Mouse (Mus musculus) MEL (cell line): ENCODE measurements around the gene Tmem88. TPM values are rescaled to one million over a fixed set of nuclear protein-coding genes. Genes with fewer than 3 reads are reported as not detected.

ENCODE experiments used
- DNase-seq: peaks from one replicate; pipeline ENCODE4 v3.0.0; 2011; ENCODE audit warnings: low read depth, low spot score
- H3K27ac ChIP-seq: 2 replicates; pipeline ENCODE4 v1.5.1; 2012; ENCODE audit warnings: low read depth, mild to moderate bottlenecking, control low read depth, low read length, moderate library complexity; ENCODE audit not compliant: control insufficient read depth
- H3K27me3 ChIP-seq, 2 experiments: fragments of 150-350 bp in 1 of 2; sonication (generic) in 1 of 2; 2 replicates each; pipeline ENCODE4 v1.6.1; 2012; ENCODE audit warnings: low read length in 2 of 2, mild to moderate bottlenecking in 2 of 2, improper control_type of control experiment in 1 of 2, moderate library complexity in 1 of 2; ENCODE audit not compliant: insufficient read depth in 2 of 2, control insufficient read depth in 1 of 2
- H3K36me3 ChIP-seq, 2 experiments: 2 replicates each; pipeline ENCODE4 v1.6.1; 2012 to 2014; ENCODE audit warnings: low read length in 2 of 2, improper control_type of control experiment in 1 of 2, inconsistent platforms in 1 of 2, mild to moderate bottlenecking in 1 of 2; ENCODE audit not compliant: insufficient read depth in 2 of 2, control insufficient read depth in 1 of 2
- H3K4me1 ChIP-seq, 2 experiments: fragments of 150-350 bp in 1 of 2; sonication (generic) in 1 of 2; 2 replicates each; pipeline ENCODE4 v1.6.1; 2012; ENCODE audit warnings: low read length in 2 of 2, improper control_type of control experiment in 1 of 2, mild to moderate bottlenecking in 1 of 2; ENCODE audit not compliant: insufficient read depth in 2 of 2, control insufficient read depth in 1 of 2
- H3K4me3 ChIP-seq, 2 experiments: fragments of 150-350 bp in 1 of 2; sonication (generic) in 1 of 2; 2 replicates each; pipeline ENCODE4 v1.5.1; 2012; ENCODE audit warnings: low read depth in 2 of 2, low read length in 2 of 2, mild to moderate bottlenecking in 2 of 2, moderate library complexity in 2 of 2, control low read depth in 1 of 2, improper control_type of control experiment in 1 of 2; ENCODE audit not compliant: control insufficient read depth in 1 of 2, insufficient read depth in 1 of 2
- H3K79me2 ChIP-seq: 2 replicates; pipeline ENCODE4 v1.6.1; 2012; ENCODE audit warnings: mild to moderate bottlenecking, low read length, moderate library complexity; ENCODE audit not compliant: control insufficient read depth, poor library complexity, insufficient read depth
- H3K9ac ChIP-seq: 2 replicates; pipeline ENCODE4 v1.6.1; 2012; ENCODE audit warnings: low read depth, mild to moderate bottlenecking, control low read depth, low read length, moderate library complexity; ENCODE audit not compliant: control insufficient read depth, poor library complexity, severe bottlenecking
- H3K9me3 ChIP-seq: fragments of 150-350 bp; sonication (generic); replicated peaks from 2 replicates; pipeline ENCODE4 v1.6.1; 2012; ENCODE audit warnings: mild to moderate bottlenecking, low read length, improper control_type of control experiment, moderate library complexity; ENCODE audit not compliant: insufficient read depth
- CHD1 ChIP-seq: IDR thresholded peaks from 2 replicates; pipeline ENCODE4 v1.6.1; 2012; ENCODE audit warnings: low read depth, mild to moderate bottlenecking, inconsistent platforms, low read length, improper control_type of control experiment
- CHD2 ChIP-seq: IDR thresholded peaks from 2 replicates; pipeline ENCODE4 v1.6.1; 2011; ENCODE audit warnings: low read length, improper control_type of control experiment
- CTCF ChIP-seq, 3 experiments: IDR thresholded peaks in 2 of 3; conservative IDR thresholded peaks in 1 of 3; 2 replicates each; pipeline ENCODE4 v1.5.1; 2011 to 2012; ENCODE audit warnings: low read length in 3 of 3, low read depth in 2 of 3, mild to moderate bottlenecking in 2 of 3, improper control_type of control experiment in 1 of 3, inconsistent platforms in 1 of 3, mixed read lengths in 1 of 3, moderate library complexity in 1 of 3; ENCODE audit not compliant: control insufficient read depth in 1 of 3, insufficient read depth in 1 of 3, poor library complexity in 1 of 3, severe bottlenecking in 1 of 3
- ELF1 ChIP-seq: IDR thresholded peaks from 2 replicates; pipeline ENCODE4 v1.6.1; 2014; ENCODE audit warnings: low read depth, mild to moderate bottlenecking, inconsistent platforms, low read length, improper control_type of control experiment, moderate library complexity
- ETS1 ChIP-seq: IDR thresholded peaks from 2 replicates; pipeline ENCODE4 v1.6.1; 2012; ENCODE audit warnings: low read depth, mild to moderate bottlenecking, inconsistent platforms, low read length, improper control_type of control experiment, moderate library complexity
- GABPA ChIP-seq: IDR thresholded peaks from 2 replicates; pipeline ENCODE4 v1.6.1; 2012; ENCODE audit warnings: low read depth, mild to moderate bottlenecking, inconsistent platforms, low read length, improper control_type of control experiment, moderate library complexity
- GATA1 ChIP-seq: IDR thresholded peaks from 2 replicates; pipeline ENCODE4 v1.6.1; 2011; ENCODE audit warnings: low read depth, low read length, improper control_type of control experiment
- KAT2A ChIP-seq: conservative IDR thresholded peaks from 2 replicates; pipeline ENCODE4 v1.6.1; 2012; ENCODE audit warnings: low read depth, low read length, improper control_type of control experiment, inconsistent platforms
- MAFK ChIP-seq: IDR thresholded peaks from 2 replicates; pipeline ENCODE4 v1.6.1; 2011; ENCODE audit warnings: low read depth, mild to moderate bottlenecking, low read length, improper control_type of control experiment, borderline replicate concordance
- MAX ChIP-seq: IDR thresholded peaks from 2 replicates; pipeline ENCODE4 v1.6.1; 2011; ENCODE audit warnings: low read length, improper control_type of control experiment
- MEF2A ChIP-seq: IDR thresholded peaks from 2 replicates; pipeline ENCODE4 v1.6.1; 2014; ENCODE audit warnings: low read depth, mild to moderate bottlenecking, inconsistent platforms, low read length, improper control_type of control experiment; ENCODE audit not compliant: poor library complexity, insufficient replicate concordance, severe bottlenecking; ENCODE audit errors: extremely low read depth
- MYC ChIP-seq: IDR thresholded peaks from 2 replicates; pipeline ENCODE4 v1.6.1; 2011; ENCODE audit warnings: low read depth, mild to moderate bottlenecking, low read length, improper control_type of control experiment, moderate library complexity
- NELFE ChIP-seq: IDR thresholded peaks from 2 replicates; pipeline ENCODE4 v1.6.1; 2011; ENCODE audit warnings: low read depth, low read length, improper control_type of control experiment
- POLR2A ChIP-seq, 2 experiments: IDR thresholded peaks; 2 replicates each; pipeline ENCODE4 v1.6.1; 2011 to 2012; ENCODE audit warnings: low read length in 2 of 2, mild to moderate bottlenecking in 2 of 2, control low read depth in 1 of 2, improper control_type of control experiment in 1 of 2, low read depth in 1 of 2, moderate library complexity in 1 of 2; ENCODE audit not compliant: control insufficient read depth in 1 of 2, insufficient read depth in 1 of 2, poor library complexity in 1 of 2
- POLR2AphosphoS2 ChIP-seq: IDR thresholded peaks from 2 replicates; pipeline ENCODE4 v1.6.1; 2011; ENCODE audit warnings: low read length, improper control_type of control experiment
- RAD21 ChIP-seq: IDR thresholded peaks from 2 replicates; pipeline ENCODE4 v1.6.1; 2011; ENCODE audit warnings: mild to moderate bottlenecking, low read depth, low read length, improper control_type of control experiment
- RCOR1 ChIP-seq: IDR thresholded peaks from 2 replicates; pipeline ENCODE4 v1.6.1; 2012; ENCODE audit warnings: low read depth, mild to moderate bottlenecking, inconsistent platforms, low read length, improper control_type of control experiment
- UBTF ChIP-seq: IDR thresholded peaks from 2 replicates; pipeline ENCODE4 v1.6.1; 2012; ENCODE audit warnings: low read depth, mild to moderate bottlenecking, inconsistent platforms, low read length, improper control_type of control experiment, moderate library complexity, borderline replicate concordance; ENCODE audit not compliant: insufficient read depth
- USF1 ChIP-seq: IDR thresholded peaks from 2 replicates; pipeline ENCODE4 v1.6.1; 2014; ENCODE audit warnings: low read depth, mild to moderate bottlenecking, inconsistent platforms, low read length, improper control_type of control experiment, moderate library complexity
- ZC3H11A ChIP-seq: IDR thresholded peaks from 2 replicates; pipeline ENCODE4 v1.6.1; 2012; ENCODE audit warnings: low read depth, mild to moderate bottlenecking, inconsistent platforms, low read length, improper control_type of control experiment
- ZMIZ1 ChIP-seq: IDR thresholded peaks from 2 replicates; pipeline ENCODE4 v1.6.1; 2012; ENCODE audit warnings: low read depth, mild to moderate bottlenecking, inconsistent platforms, low read length, improper control_type of control experiment, moderate library complexity
- polyA plus RNA-seq, 2 experiments: library from polyadenylated mRNA; stranded (reverse) in 1 of 2; unstranded in 1 of 2; fragments of >175 nt in 1 of 2; fragments of >200 nt in 1 of 2; gene quantifications; 2 replicates each; pipeline versions ENCODE4 v1.2.1 to v1.2.4; 2012; ENCODE audit warnings: low replicate concordance in 2 of 2, low read depth in 1 of 2; ENCODE audit not compliant: insufficient read length in 2 of 2, insufficient read depth in 1 of 2, missing spikeins in 1 of 2
- total RNA-seq: library from RNA; depleted of rRNA; stranded (reverse); fragments of 300-350 nt; gene quantifications from 2 replicates; pipeline ENCODE4 v1.2.3, GENCODE M21; 2012

Gene Tmem88
- total and polyA plus RNA-seq, 3 experiments, result 0.39 to 0.45 TPM; not detected in 1

- H3K4me1 ChIP-seq, result peaks cover 0 to 7% of the 10 kb centered on the region in 2 experiments; a peak in 2 of 4 replicates
- TF ChIP-seq NELFE (no peak), MEF2A (no peak), ZC3H11A (no peak), MYC (no peak), ETS1 (no peak), GATA1 (no peak), KAT2A (no peak), ELF1 (no peak), RAD21 (no peak), USF1 (no peak), MAFK (no peak), POLR2A (IDR thresholded peaks at IDR 0.05; ENCODE audit: control insufficient read depth in 1 of 2, insufficient read depth in 1 of 2, low read depth in 1 of 2, low read length in 2 of 2, poor library complexity in 1 of 2) (no peak), ZMIZ1 (no peak)
- no peak for DNase-seq
- peaks cover 34% of the 10 kb centered on the region for H3K79me2 ChIP-seq
- H3K4me3 ChIP-seq, result no peak overlapping the region
- no peaks in the 10 kb centered on the region for H3K27me3 ChIP-seq
- H3K27ac ChIP-seq, result no peak overlapping the region
- H3K9me3 ChIP-seq, result no peaks in the 10 kb centered on the region
- peaks cover 2% of the 10 kb centered on the region in 2 experiments; a peak in 1 of 4 replicates for H3K36me3 ChIP-seq
- no peak overlapping the region for H3K9ac ChIP-seq
These were observed 8.2 kb upstream of the Tmem88 start for GRCm38 (mm10) chr11:69406282-69406681.

- Histone ChIP-seq H3K4me1 (peaks cover 0 to 7% of the 10 kb centered on the region in 2 experiments; a peak in 2 of 4 replicates), H3K27me3 (no peaks in the 10 kb centered on the region), H3K79me2 (peaks cover 29% of the 10 kb centered on the region)
- no peak for TF ChIP-seq ELF1
- TF ChIP-seq UBTF, result no peak
- no peak for TF ChIP-seq POLR2A (IDR thresholded peaks at IDR 0.05; ENCODE audit: control insufficient read depth in 1 of 2, insufficient read depth in 1 of 2, low read depth in 1 of 2, low read length in 2 of 2, poor library complexity in 1 of 2)
- TF ChIP-seq ZC3H11A, result no peak
- TF ChIP-seq POLR2AphosphoS2, result no peak
- TF ChIP-seq RAD21, result no peak
- no peak for TF ChIP-seq MAX
- TF ChIP-seq MEF2A, result no peak
- TF ChIP-seq CHD2, result no peak
- no peak for TF ChIP-seq RCOR1
- no peak for TF ChIP-seq ETS1
- no peak for TF ChIP-seq CTCF (IDR thresholded peaks at IDR 0.05 in 2 of 3, conservative IDR thresholded peaks at IDR 0.05 in 1 of 3; ENCODE audit: control insufficient read depth in 1 of 3, insufficient read depth in 1 of 3, low read depth in 2 of 3, low read length in 3 of 3, poor library complexity in 1 of 3, severe bottlenecking in 1 of 3)
- no peak for TF ChIP-seq CHD1
- no peak for TF ChIP-seq GABPA
- TF ChIP-seq, all 39 proteins: peak for 0
- DNase-seq, result no peak
- no peak overlapping the region for H3K9ac ChIP-seq
- peaks cover 2% of the 10 kb centered on the region in 2 experiments; a peak in 1 of 4 replicates for H3K36me3 ChIP-seq
- no peak overlapping the region for H3K27ac ChIP-seq
- H3K4me3 ChIP-seq, result no peak overlapping the region
- no peaks in the 10 kb centered on the region for H3K9me3 ChIP-seq
These were observed 7.6 kb upstream of the Tmem88 start for GRCm38 (mm10) chr11:69405397-69406200.
